Mouse (Mus musculus) mammary gland, adult 2 months (tissue): ENCODE data around the gene Prr23a1. TPM values are rescaled to one million over a fixed set of nuclear protein-coding genes. Genes with fewer than 3 reads are reported as not detected.

ENCODE experiments used
- polyA plus RNA-seq: library from polyadenylated mRNA; depleted of rRNA; stranded (reverse); fragments of >200 nt; gene quantifications from 2 replicates; pipeline ENCODE4 v1.2.3, GENCODE M21; 2012; ENCODE audit warnings: low replicate concordance; rRNA removed

Prr23a1 gene
- not detected in 2 replicates for polyA plus RNA-seq

DNA sequence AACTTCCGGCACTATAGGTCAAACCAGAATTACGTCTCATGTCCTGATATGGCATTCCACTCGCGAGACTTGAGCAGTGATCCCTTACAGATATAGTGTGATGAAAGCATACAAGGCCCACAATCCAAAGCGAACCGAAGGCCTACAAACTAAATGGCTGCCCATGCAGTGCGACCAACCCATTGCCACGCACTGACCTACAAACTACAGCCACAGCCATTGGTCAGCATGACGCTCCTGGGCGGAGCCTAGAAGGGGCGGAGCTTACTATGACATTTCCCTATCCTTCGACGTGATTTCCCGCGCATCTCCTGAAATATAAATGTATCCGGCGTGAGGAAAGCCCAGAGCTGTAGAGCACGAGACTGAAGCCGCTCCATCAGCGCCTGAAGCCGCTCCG lies at the start of gene Prr23a1:
TSS of gene Prr23a1 (plus strand) at position 387 of the 400 bp plus-strand sequence.

GRCm38 (mm10) chr9:98856210-98856609 lies 13.9 kb downstream of the Prr23a1 start, which contains the start of gene Prr23a2:
Gene Prr23a2 (plus strand): TSS chr9:98856494.

GRCm38 (mm10) chr9:98864571-98864970 lies 22.3 kb downstream of the Prr23a1 start, which contains the start of gene Prr23a3:
Gene Prr23a3 (plus strand): TSS chr9:98864767.

Other genes starting within 250 kb of the Prr23a1 start
- gene Mrps22, start 240.8 kb upstream of the Prr23a1 start, polyA plus RNA-seq: 14.4 and 19.9 TPM in 2 replicates
- not detected in 2 replicates for gene Prr23a2, start 14.0 kb downstream of the Prr23a1 start, polyA plus RNA-seq
- not detected in 2 replicates for gene Prr23a3, start 22.3 kb downstream of the Prr23a1 start, polyA plus RNA-seq
- not detected in 2 replicates for gene 7420426K07Rik, start 60.6 kb downstream of the Prr23a1 start, polyA plus RNA-seq
- gene Foxl2, start 112.8 kb downstream of the Prr23a1 start, polyA plus RNA-seq: not detected in 2 replicates
- gene Faim, start 143.9 kb downstream of the Prr23a1 start, polyA plus RNA-seq: 2.1 and 2.3 TPM in 2 replicates
- gene Gm1123, start 193.2 kb downstream of the Prr23a1 start, polyA plus RNA-seq: 0.19 TPM in 1 of 2 replicates, not detected in the other